Mouse (Mus musculus) adrenal gland, adult 2 months (tissue): Measurements from ENCODE around the gene B130006D01Rik. TPM values are rescaled to one million over a fixed set of nuclear protein-coding genes. Genes with fewer than 3 reads are reported as not detected.

Experiments used
- DNase-seq: peaks from one replicate; pipeline ENCODE4 v3.0.0; 2021
- polyA plus RNA-seq: library from polyadenylated mRNA; depleted of rRNA; stranded (reverse); fragments of >200 nt; gene quantifications from 2 replicates; pipeline ENCODE4 v1.2.3, GENCODE M21; 2012; rRNA removed
- total RNA-seq, 2 experiments: library from RNA; stranded (reverse); gene quantifications; 2 replicates each; pipeline ENCODE4 v1.2.3; 2021

B130006D01Rik gene
- total and polyA plus RNA-seq, 3 experiments, result 0.07 to 0.76 (median 0.58) TPM

GRCm38 (mm10) chr11:95770720-95771364, 47.5 kb downstream of the B130006D01Rik start:
- DNase-seq, result no peak

GRCm38 (mm10) chr11:95771665-95772064, 48.3 kb downstream of the B130006D01Rik start:
- no peak for DNase-seq

- no peak for DNase-seq
These were observed 49.9 kb downstream of the B130006D01Rik start for GRCm38 (mm10) chr11:95773264-95773663.

Other genes with a start within 250 kb of the B130006D01Rik start
- 1 to 10 TPM; 1.9 to 6.2 TPM for gene Nxph3, start 209.0 kb upstream of the B130006D01Rik start, total RNA-seq
- 1.6 and 2.6 TPM in 2 replicates for gene Nxph3, start 209.0 kb upstream of the B130006D01Rik start, polyA plus RNA-seq
- 1 to 10 TPM; 2.6 to 5.7 TPM for gene Ngfr, start 135.9 kb upstream of the B130006D01Rik start, total RNA-seq
- gene Ngfr, start 135.9 kb upstream of the B130006D01Rik start, polyA plus RNA-seq, result 8.0 and 14.2 TPM in 2 replicates
- 100 to 1,000 TPM; 204 to 395 TPM for gene Phb, start 56.6 kb upstream of the B130006D01Rik start, total RNA-seq
- gene Phb, start 56.6 kb upstream of the B130006D01Rik start, polyA plus RNA-seq, result 125 and 220 TPM in 2 replicates
- 10 to 100 TPM; 39.6 to 40.7 TPM for gene Zfp652, start 10.9 kb upstream of the B130006D01Rik start, total RNA-seq
- gene Zfp652, start 10.9 kb upstream of the B130006D01Rik start, polyA plus RNA-seq, result 20.7 and 24.9 TPM in 2 replicates
- 100 to 1,000 TPM; 179 to 254 TPM for gene Phospho1, start 100.9 kb downstream of the B130006D01Rik start, total RNA-seq
- 431 and 453 TPM in 2 replicates for gene Phospho1, start 100.9 kb downstream of the B130006D01Rik start, polyA plus RNA-seq
- gene Gngt2, start 113.6 kb downstream of the B130006D01Rik start, total RNA-seq, result 10 to 100 TPM; 21.4 to 30.4 TPM
- 1.3 and 1.4 TPM in 2 replicates for gene Gngt2, start 113.6 kb downstream of the B130006D01Rik start, polyA plus RNA-seq
- 10 to 100 TPM; 11.9 to 12.3 TPM for gene Abi3, start 118.9 kb downstream of the B130006D01Rik start, total RNA-seq
- 55.2 and 62.6 TPM in 2 replicates for gene Abi3, start 118.9 kb downstream of the B130006D01Rik start, polyA plus RNA-seq
- not detected for gene B4galnt2, start 191.3 kb downstream of the B130006D01Rik start, total RNA-seq
- 0.06 TPM in 1 of 2 replicates, not detected in the other for gene B4galnt2, start 191.3 kb downstream of the B130006D01Rik start, polyA plus RNA-seq